Mouse (Mus musculus): ENCODE results near the gene Ankrd44. TPM values are rescaled to one million over a fixed set of nuclear protein-coding genes. Genes with fewer than 3 reads are reported as not detected.

The Ankrd44 gene
- polyA plus RNA-seq, 1 experiment from 2014 or later, result 30.8 TPM

DNA sequence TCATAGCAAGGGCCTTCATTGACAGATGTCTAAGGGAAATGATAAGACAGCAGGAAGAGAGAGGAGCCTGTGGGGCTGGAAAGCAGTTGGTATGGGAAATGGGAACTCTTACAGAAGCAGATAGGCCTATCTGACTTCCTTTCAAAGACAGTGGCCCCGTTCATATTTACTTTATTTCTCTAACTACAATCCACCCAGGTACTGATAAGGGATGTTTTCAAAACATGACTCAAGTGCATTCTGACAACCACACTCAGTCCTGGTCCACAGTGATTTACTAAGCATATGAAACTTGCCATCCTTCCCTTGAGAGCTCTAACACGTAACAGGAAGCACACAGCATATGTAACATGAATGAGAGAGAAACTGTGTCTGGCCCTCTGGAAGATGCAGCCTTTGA is 86.1 kb downstream of the Ankrd44 start:
- Histone ChIP-seq H3K9ac (no peak overlapping the region), H3K36me3 (no peaks in the 10 kb centered on the region), H3K4me2 (replicated peaks) (no peak overlapping the region), H3K27ac (no peak overlapping the region), H3K27me3 (no peaks in the 10 kb centered on the region), H3K4me1 (peaks cover 9% of the 10 kb centered on the region; the same call in 1 of the 2 replicates), H3K4me3 (no peak overlapping the region), H3K9me3 (no peaks in the 10 kb centered on the region)
- 77% methylated on average over 2 of the region's 2 CpGs for WGBS
- ATAC-seq (ENCODE audit: insufficient number of reproducible peaks, insufficient read depth, low FRiP score, low TSS enrichment), result no peak

DNA sequence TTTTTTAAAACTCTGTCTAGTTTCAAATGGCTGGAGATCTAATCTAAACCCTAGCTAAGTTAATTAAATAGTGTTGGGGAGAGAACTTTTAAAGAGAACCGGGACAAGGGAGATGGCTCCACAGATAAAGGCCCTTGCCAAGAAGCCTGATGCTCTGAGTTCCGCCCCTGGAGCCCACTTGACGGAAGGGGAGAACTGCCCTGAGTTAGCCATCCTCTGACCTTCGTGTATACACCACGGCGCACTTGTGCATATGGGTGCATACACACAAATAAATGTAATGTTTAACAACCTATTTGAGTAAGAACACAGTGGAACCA is 87.7 kb downstream of the Ankrd44 start:
- Histone ChIP-seq H3K9ac (no peak overlapping the region), H3K27ac (no peak overlapping the region), H3K4me2 (replicated peaks) (no peak overlapping the region), H3K9me3 (no peaks in the 10 kb centered on the region), H3K4me1 (peaks cover 9% of the 10 kb centered on the region; the same call in 1 of the 2 replicates), H3K27me3 (no peaks in the 10 kb centered on the region), H3K36me3 (no peaks in the 10 kb centered on the region), H3K4me3 (no peak overlapping the region)
- no peak for ATAC-seq (ENCODE audit: insufficient number of reproducible peaks, insufficient read depth, low FRiP score, low TSS enrichment)
- 64% methylated on average over 6 of the region's 6 CpGs for WGBS

DNA sequence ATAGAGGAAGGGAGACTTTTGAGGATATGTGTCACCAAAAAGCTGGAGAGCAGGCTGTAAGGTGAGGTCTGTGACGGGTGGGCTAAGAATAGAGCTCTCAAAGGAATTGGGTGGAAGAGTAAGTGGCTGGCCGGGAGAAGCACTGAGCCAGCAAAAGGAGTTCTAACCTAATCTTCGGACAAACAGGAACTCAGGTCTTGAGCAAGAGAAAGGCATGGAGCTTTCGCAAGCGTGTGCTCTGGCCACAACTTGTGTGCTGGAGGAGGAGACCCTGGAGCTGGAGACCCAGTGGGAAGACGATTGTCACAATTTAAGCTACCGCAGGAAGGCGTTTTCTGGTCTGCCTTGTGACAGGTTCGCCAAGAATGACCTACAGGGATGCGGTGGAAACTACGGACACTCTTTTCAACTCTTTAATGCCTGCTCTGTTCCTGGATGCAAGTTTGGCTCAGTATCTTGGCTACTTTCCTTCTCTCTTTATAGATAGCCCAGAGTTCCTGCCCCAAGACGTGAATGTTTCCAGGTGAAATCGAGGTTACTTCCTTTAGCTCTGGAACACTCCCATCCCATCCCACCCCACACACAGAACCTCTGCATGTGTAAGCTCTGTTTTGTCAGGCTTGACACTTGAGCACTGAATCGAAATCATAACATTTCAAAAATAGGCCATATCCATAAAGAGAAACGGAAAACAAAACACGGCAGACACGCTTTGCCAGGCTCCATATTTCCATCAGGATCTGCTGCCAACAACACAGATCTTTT is 88.3 kb downstream of the Ankrd44 start:
- no peak for ATAC-seq (ENCODE audit: insufficient number of reproducible peaks, insufficient read depth, low FRiP score, low TSS enrichment)
- 79% methylated on average over 17 of the region's 17 CpGs for WGBS
- Histone ChIP-seq H3K27ac (peak overlapping the region; percentile 47; the same call in 1 of the 2 replicates), H3K4me2 (replicated peaks) (no peak overlapping the region), H3K9ac (no peak overlapping the region), H3K9me3 (no peaks in the 10 kb centered on the region), H3K4me3 (no peak overlapping the region), H3K27me3 (no peaks in the 10 kb centered on the region), H3K36me3 (no peaks in the 10 kb centered on the region), H3K4me1 (peaks cover 9% of the 10 kb centered on the region; the same call in 1 of the 2 replicates)

DNA sequence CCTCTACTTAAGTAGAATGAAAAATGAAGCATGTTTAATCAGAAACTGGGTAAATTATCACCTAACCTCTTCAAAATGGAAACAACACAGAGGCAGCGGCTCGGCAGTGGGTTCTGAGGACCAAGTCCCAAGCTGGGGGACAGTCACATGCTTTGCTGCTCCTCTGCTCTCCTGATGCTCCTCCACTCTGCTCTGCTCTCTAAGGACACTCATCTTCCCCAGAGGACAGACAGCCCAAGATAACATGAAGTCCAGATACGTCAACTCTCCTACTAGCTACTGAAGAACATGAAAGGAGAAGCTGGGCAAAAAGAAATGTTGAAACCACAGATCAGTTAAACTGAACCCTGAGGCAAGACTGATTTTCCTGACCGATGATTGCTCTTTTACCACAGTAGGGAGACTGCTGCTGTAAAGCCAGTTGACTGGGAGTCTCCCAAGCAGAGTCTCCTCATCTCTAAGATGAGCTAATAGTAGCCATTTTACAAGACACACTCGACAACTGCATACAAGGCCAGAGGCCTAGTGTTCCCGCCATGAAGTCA is 90.5 kb downstream of the Ankrd44 start:
- 72% methylated on average over 6 of the region's 6 CpGs for WGBS
- Histone ChIP-seq H3K36me3 (no peaks in the 10 kb centered on the region), H3K27ac (no peak overlapping the region), H3K4me1 (0 out of 2 replicates have a peak, but pooled peaks cover 5% of the 10 kb centered on the region), H3K27me3 (no peaks in the 10 kb centered on the region), H3K4me2 (replicated peaks) (no peak overlapping the region), H3K4me3 (no peak overlapping the region), H3K9me3 (no peaks in the 10 kb centered on the region), H3K9ac (no peak overlapping the region)
- no peak for ATAC-seq (ENCODE audit: insufficient number of reproducible peaks, insufficient read depth, low FRiP score, low TSS enrichment)

DNA sequence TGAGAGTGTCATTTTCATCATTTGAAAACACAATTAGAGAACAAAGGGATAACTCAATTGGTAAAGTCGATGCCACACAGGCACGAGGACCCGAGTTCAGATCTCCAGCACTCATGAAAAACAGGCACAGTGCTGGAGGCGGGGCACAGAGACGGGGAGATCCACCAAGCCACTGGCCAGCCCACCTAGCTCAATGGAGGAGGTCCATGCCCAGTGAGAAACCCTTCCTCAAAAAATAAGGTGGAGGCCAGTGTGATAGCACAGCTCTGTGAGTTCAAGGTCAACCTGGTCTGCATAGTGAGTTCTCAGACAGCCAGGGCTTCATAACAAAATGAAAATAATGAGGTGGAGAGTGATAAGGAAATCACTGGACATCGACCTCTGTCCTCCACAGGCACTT is 93.0 kb downstream of the Ankrd44 start:
- no peak for ATAC-seq (ENCODE audit: insufficient number of reproducible peaks, insufficient read depth, low FRiP score, low TSS enrichment)
- WGBS, result 91% methylated on average over 6 of the region's 6 CpGs
- H3K4me2 ChIP-seq (replicated peaks), result no peak overlapping the region

DNA sequence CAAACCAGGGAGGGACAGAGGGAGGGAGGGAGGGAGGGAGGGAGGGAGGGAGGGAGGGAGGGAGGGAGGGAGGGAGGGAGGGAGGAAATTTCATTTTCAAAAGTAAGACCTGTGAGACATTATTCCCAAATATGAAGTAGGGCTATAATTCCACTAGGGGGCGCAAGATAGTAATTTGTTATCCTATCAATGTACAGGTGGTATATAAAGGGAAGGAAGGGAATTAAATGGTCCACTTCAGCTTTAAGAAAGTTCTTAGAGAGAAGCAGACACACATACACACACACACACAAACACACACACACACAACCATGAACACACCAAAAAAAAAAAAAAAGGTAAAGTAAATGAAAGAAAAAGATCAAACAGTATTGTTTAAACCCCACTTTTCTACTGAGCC is 93.4 kb downstream of the Ankrd44 start:
- Histone ChIP-seq H3K4me1 (0 out of 2 replicates have a peak, but pooled peaks cover 5% of the 10 kb centered on the region), H3K4me3 (no peak overlapping the region), H3K9ac (no peak overlapping the region), H3K36me3 (no peaks in the 10 kb centered on the region), H3K27ac (no peak overlapping the region), H3K4me2 (replicated peaks) (no peak overlapping the region), H3K9me3 (no peaks in the 10 kb centered on the region), H3K27me3 (no peaks in the 10 kb centered on the region)
- 0% methylated on average over 1 of the region's 1 CpGs for WGBS
- ATAC-seq (ENCODE audit: insufficient number of reproducible peaks, insufficient read depth, low FRiP score, low TSS enrichment), result no peak

More for the DNA sequence above, 93.0 kb downstream of the Ankrd44 start:
- no peak overlapping the region for H3K9ac ChIP-seq
- no peaks in the 10 kb centered on the region for H3K27me3 ChIP-seq
- no peaks in the 10 kb centered on the region for H3K9me3 ChIP-seq
- no peak overlapping the region for H3K4me3 ChIP-seq
- no peaks in the 10 kb centered on the region for H3K36me3 ChIP-seq
- no peak overlapping the region for H3K27ac ChIP-seq
- 0 out of 2 replicates have a peak, but pooled peaks cover 5% of the 10 kb centered on the region for H3K4me1 ChIP-seq

DNA sequence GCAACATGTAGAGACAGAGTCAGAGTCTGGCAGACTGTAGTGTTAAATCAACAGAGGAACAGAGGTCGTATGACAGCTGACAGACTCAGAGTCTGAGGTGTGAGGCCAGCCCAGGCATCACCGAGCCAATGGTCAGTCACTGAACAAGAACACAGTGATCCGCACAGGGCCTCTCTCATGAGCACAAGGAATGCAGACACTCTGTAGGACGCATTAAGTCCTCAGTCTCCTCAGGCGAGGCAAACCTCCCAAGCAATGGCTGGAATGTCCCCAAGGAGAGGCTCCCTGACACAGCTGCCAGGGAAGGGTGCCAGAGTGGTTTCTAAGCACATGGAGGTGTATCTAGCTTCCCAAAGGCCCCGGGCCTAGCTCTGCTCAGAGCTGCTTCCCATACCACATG is 96.0 kb downstream of the Ankrd44 start:
- no peak overlapping the region for H3K4me3 ChIP-seq
- no peaks in the 10 kb centered on the region for H3K4me1 ChIP-seq
- H3K27me3 ChIP-seq, result no peaks in the 10 kb centered on the region
- 62% methylated on average over 6 of the region's 6 CpGs for WGBS
- H3K36me3 ChIP-seq, result no peaks in the 10 kb centered on the region
- H3K9ac ChIP-seq, result no peak overlapping the region
- H3K27ac ChIP-seq, result no peak overlapping the region
- H3K9me3 ChIP-seq, result no peaks in the 10 kb centered on the region
- H3K4me2 ChIP-seq (replicated peaks), result no peak overlapping the region
- ATAC-seq (ENCODE audit: insufficient number of reproducible peaks, insufficient read depth, low FRiP score, low TSS enrichment), result no peak

DNA sequence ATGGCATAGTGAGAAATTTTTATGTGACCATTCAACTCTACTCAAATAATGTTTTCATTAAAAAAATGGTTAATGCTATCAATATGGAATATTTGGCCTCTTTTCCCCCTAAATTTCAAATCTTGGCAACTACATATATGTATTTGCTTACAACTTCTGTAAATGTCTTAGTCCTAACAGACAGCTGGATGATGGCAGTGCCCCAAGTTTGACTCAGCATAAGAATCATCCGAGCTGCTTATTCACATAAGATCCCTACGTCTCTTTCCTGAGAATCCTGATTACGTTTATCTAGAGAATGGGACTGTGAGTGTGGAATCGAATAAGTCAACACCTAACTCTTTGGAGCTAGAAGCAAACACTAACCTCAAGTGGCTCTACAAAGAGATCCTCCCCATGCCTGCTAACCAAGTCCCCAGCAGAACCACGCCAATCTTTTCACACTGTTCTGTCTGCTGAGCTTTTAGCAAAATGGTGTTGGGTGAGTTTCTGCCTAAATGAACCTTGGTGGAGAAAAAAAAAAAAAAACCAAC is 96.4 kb downstream of the Ankrd44 start:
- Histone ChIP-seq H3K4me2 (replicated peaks) (no peak overlapping the region), H3K4me3 (no peak overlapping the region), H3K27ac (no peak overlapping the region), H3K9ac (no peak overlapping the region), H3K9me3 (no peaks in the 10 kb centered on the region), H3K36me3 (no peaks in the 10 kb centered on the region), H3K27me3 (no peaks in the 10 kb centered on the region), H3K4me1 (no peaks in the 10 kb centered on the region)
- no peak for ATAC-seq (ENCODE audit: insufficient number of reproducible peaks, insufficient read depth, low FRiP score, low TSS enrichment)
- WGBS, result 88% methylated on average over 5 of the region's 5 CpGs

DNA sequence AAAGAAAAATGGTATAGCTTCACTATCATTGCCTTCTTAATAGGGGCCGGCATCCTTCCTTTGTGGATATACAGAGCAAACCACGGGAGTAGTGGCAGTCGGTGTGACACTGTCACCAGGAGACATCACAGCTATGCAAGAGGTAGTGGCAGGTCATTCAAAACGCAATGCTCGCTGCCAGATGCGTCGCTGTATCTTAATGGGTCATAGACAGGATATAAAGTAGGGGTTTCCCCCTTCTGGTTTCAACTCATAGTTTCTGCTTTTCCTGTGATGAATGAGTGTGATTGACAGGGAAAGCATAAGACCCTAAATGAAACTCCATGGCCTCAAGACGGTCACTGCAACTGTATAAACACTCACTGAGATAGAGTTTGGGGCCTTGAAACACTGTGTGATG is 98.4 kb downstream of the Ankrd44 start:
- WGBS, result 84% methylated on average over 8 of the region's 8 CpGs
- no peak overlapping the region for H3K27ac ChIP-seq
- H3K9ac ChIP-seq, result no peak overlapping the region
- ATAC-seq (ENCODE audit: insufficient number of reproducible peaks, insufficient read depth, low FRiP score, low TSS enrichment), result no peak
- H3K4me2 ChIP-seq (replicated peaks), result no peak overlapping the region
- no peaks in the 10 kb centered on the region for H3K27me3 ChIP-seq
- H3K4me1 ChIP-seq, result no peaks in the 10 kb centered on the region
- H3K4me3 ChIP-seq, result no peak overlapping the region
- no peaks in the 10 kb centered on the region for H3K9me3 ChIP-seq
- no peaks in the 10 kb centered on the region for H3K36me3 ChIP-seq

DNA sequence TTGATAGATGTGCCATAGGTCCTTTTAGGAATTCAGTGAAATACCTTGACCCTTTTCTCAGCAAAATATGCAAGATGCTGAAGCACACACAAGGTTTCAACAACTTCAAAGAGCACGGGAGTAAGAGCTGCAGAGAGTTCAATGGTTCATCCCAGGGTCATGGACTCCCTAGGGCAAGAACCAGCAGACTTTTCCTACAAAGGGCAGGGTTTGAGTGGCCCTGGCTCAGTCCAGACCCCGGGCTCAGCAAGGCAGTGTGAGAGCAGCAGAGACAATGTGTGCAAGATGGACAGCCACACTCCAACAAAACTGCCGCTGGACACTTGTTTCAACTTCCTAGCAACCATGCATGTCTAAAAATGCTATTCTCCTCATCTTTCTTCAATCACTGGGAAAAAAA is 98.8 kb downstream of the Ankrd44 start:
- no peaks in the 10 kb centered on the region for H3K36me3 ChIP-seq
- no peak for ATAC-seq (ENCODE audit: insufficient number of reproducible peaks, insufficient read depth, low FRiP score, low TSS enrichment)
- H3K27ac ChIP-seq, result no peak overlapping the region
- no peaks in the 10 kb centered on the region for H3K4me1 ChIP-seq
- H3K27me3 ChIP-seq, result no peaks in the 10 kb centered on the region
- H3K4me3 ChIP-seq, result no peak overlapping the region
- H3K4me2 ChIP-seq (replicated peaks), result no peak overlapping the region
- H3K9me3 ChIP-seq, result no peaks in the 10 kb centered on the region
- WGBS, result 39% methylated on average over 3 of the region's 3 CpGs
- no peak overlapping the region for H3K9ac ChIP-seq

DNA sequence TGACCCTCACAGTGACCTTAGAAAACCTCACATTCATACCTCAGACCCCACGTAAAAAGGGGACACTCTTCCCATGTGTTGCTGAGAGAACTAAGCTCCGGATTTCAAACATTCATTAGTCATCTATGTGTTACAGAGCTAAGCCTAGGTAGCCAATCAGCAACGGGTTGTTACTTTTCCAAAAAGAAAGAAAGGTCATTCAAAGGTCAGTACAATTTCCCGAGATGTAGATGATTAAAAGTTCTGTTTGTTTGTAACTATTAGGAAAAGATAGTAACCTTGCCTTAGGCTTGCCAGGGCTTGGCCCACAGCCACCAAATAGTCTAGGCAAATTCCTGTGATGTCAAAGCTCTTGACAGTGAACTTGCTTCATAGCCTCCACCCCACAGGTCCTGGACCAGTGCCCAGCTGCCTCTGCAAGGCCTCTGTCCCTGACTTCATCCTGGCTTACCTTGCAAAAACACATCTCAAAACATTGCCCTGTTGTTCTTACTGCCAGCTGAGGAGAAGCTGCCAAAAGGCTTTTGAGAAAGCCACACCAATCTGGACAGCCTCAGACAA is 99.7 kb downstream of the Ankrd44 start:
- no peak overlapping the region for H3K9ac ChIP-seq
- WGBS, result 53% methylated on average over 4 of the region's 4 CpGs
- no peak overlapping the region for H3K4me2 ChIP-seq (replicated peaks)
- H3K9me3 ChIP-seq, result no peaks in the 10 kb centered on the region
- no peak for ATAC-seq (ENCODE audit: insufficient number of reproducible peaks, insufficient read depth, low FRiP score, low TSS enrichment)
- H3K36me3 ChIP-seq, result no peaks in the 10 kb centered on the region
- H3K4me1 ChIP-seq, result no peaks in the 10 kb centered on the region
- no peak overlapping the region for H3K4me3 ChIP-seq
- no peaks in the 10 kb centered on the region for H3K27me3 ChIP-seq
- H3K27ac ChIP-seq, result no peak overlapping the region
